Mouse (Mus musculus): ENCODE data around the gene Ethe1. TPM values are rescaled to one million over a fixed set of nuclear protein-coding genes. Genes with fewer than 3 reads are reported as not detected.

Ethe1 gene
- total RNA-seq (2023; ENCODE audit: inconsistent age): 9.0 to 13.0 TPM (median 12.0 TPM) in 4 replicates

GRCm38 (mm10) chr7:24587330-24588105 is at the start of gene Ethe1, which contains the start of gene Zfp575:
Ethe1 (plus strand) TSS chr7:24587543.
Zfp575 (minus strand) TSS chr7:24587641.

GRCm38 (mm10) chr7:24546068-24546614 is 41.2 kb upstream of the Ethe1 start, which contains the start of the genes Pinlyp and Xrcc1:
Pinlyp (minus strand) TSS chr7:24546118.
Xrcc1 (plus strand) TSS chr7:24546289.

DNA sequence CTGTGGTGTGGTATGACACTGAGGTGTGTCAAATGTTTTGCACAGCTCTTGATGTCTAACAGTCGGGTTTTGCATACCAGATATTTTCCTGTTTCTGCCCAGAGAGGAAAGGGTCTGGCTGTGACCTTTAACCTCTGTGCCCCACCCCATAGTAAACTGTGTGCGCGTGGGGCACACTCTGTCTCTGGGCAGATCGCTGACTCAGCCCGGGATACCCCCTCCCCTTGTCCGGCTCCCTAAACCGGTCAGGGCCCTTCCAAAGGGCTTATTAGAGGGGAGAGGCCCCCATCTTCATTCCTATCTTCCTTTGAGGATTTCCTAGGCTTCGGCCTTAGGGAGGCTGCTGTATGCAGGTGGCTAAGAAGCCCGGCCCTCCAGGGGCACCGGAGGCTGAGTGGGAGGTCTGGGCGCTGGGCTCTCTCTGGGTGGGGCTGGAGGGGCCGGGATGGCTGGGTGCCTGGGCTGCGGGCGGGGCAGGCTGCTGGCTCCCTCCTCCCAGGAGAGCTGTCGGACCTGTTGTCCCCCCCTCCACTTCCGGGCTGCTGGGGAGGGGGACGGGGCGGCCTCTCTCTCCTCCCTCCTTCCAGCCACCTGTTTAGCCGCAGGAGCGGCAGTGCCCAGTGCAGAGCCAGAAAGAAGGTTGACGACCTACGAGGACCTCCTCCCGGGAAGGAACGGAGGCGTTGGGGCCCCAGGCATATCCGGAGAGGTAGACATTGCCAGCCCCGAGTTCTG is 23.0 kb downstream of the Ethe1 start, which contains the start of gene Phldb3:
Gene Phldb3, plus strand, starts transcription at position 620 of the 735 bp plus-strand sequence.

DNA sequence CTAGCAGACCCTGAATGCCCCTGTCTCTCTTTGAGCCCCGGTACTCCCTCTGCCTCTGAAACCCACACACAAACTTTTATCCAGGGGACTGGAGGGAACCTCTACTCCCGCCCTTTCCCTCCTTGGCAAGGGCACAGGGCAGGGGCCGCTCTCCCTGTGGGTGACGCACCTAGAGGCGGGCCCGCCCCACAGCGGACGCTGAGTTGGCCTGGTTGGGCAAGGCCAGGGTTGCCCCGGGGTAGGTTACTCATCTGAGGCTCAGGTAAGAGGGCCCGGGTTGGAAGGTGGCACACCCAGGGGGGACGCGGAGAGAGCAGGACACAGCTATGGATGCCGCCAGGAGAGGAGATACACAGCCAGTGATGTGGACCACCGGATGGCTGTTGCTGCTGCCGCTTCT is 48.9 kb downstream of the Ethe1 start, which contains the start of gene Lypd3:
Gene Lypd3, plus strand, starts transcription at position 287 of the 400 bp plus-strand sequence.

Other genes with a start within 250 kb of the Ethe1 start
- gene Lypd5, start 238.3 kb upstream of the Ethe1 start, total RNA-seq (2023; ENCODE audit: inconsistent age): not detected in 4 replicates
- gene Kcnn4, start 217.3 kb upstream of the Ethe1 start, total RNA-seq (2023; ENCODE audit: inconsistent age): 3.6 to 6.1 TPM (median 4.8 TPM) in 4 replicates
- gene Smg9, start 187.9 kb upstream of the Ethe1 start, total RNA-seq (2023; ENCODE audit: inconsistent age): 69.8 to 79.7 TPM (median 77.4 TPM) in 4 replicates
- 5.0 to 7.5 TPM (median 6.1 TPM) in 4 replicates for gene Irgc1, start 135.2 kb upstream of the Ethe1 start, total RNA-seq (2023; ENCODE audit: inconsistent age)
- gene Plaur, start 125.1 kb upstream of the Ethe1 start, total RNA-seq (2023; ENCODE audit: inconsistent age): 535 to 734 TPM (median 595 TPM) in 4 replicates
- 0.78 to 3.1 TPM (median 1.9 TPM) in 4 replicates for gene Cadm4, start 105.5 kb upstream of the Ethe1 start, total RNA-seq (2023; ENCODE audit: inconsistent age)
- gene Zfp428, start 80.5 kb upstream of the Ethe1 start, total RNA-seq (2023; ENCODE audit: inconsistent age): 1.4 to 2.2 TPM (median 1.7 TPM) in 4 replicates
- not detected in 4 replicates for gene AC161166.1, start 75.1 kb upstream of the Ethe1 start, total RNA-seq (2023; ENCODE audit: inconsistent age)
- 22.3 to 27.3 TPM (median 24.2 TPM) in 4 replicates for gene Irgq, start 56.9 kb upstream of the Ethe1 start, total RNA-seq (2023; ENCODE audit: inconsistent age)
- gene Pinlyp, start 41.4 kb upstream of the Ethe1 start, total RNA-seq (2023; ENCODE audit: inconsistent age): 0.87 TPM in 1 of 4 replicates, not detected in the others
- gene Xrcc1, start 41.3 kb upstream of the Ethe1 start, total RNA-seq (2023; ENCODE audit: inconsistent age): 85.4 to 92.1 TPM (median 88.0 TPM) in 4 replicates
- gene Zfp575, start 98 bp downstream of the Ethe1 start, total RNA-seq (2023; ENCODE audit: inconsistent age): 0.18 to 0.22 TPM in 2 of 4 replicates, not detected in the others
- 22.1 to 31.0 TPM (median 26.2 TPM) in 4 replicates for gene Phldb3, start 23.2 kb downstream of the Ethe1 start, total RNA-seq (2023; ENCODE audit: inconsistent age)
- gene Lypd3, start 49.0 kb downstream of the Ethe1 start, total RNA-seq (2023; ENCODE audit: inconsistent age): 0.29 to 0.54 TPM in 2 of 4 replicates, not detected in the others
- not detected in 4 replicates for gene Tex101, start 89.1 kb downstream of the Ethe1 start, total RNA-seq (2023; ENCODE audit: inconsistent age)
- not detected in 4 replicates for gene BC049730, start 121.7 kb downstream of the Ethe1 start, total RNA-seq (2023; ENCODE audit: inconsistent age)
- gene Gm4763, start 139.4 kb downstream of the Ethe1 start, total RNA-seq (2023; ENCODE audit: inconsistent age): not detected in 4 replicates
- gene Cd177, start 172.8 kb downstream of the Ethe1 start, total RNA-seq (2023; ENCODE audit: inconsistent age): 0.29 to 0.32 TPM in 2 of 4 replicates, not detected in the others
- not detected in 4 replicates for gene Ceacam10, start 189.7 kb downstream of the Ethe1 start, total RNA-seq (2023; ENCODE audit: inconsistent age)

Data from B cell, adult (primary cell).